Mouse (Mus musculus) bone marrow macrophage, adult 2 months (primary cell): ENCODE measurements around the gene AI464131.

Experiments used
- CTCF ChIP-seq: IDR thresholded peaks from 2 replicates; pipeline ENCODE4 v1.5.1; 2012; ENCODE audit warnings: low read depth, mild to moderate bottlenecking, low read length, moderate library complexity
- POLR2A ChIP-seq: IDR thresholded peaks from 2 replicates; pipeline ENCODE4 v1.6.1; 2012; ENCODE audit warnings: mild to moderate bottlenecking, low read depth, low read length, borderline replicate concordance

GRCm38 (mm10) chr4:41513714-41514113 is 10.8 kb upstream of the AI464131 start:
- no peak for TF ChIP-seq POLR2A
- no peak for TF ChIP-seq CTCF
